Mouse (Mus musculus): ENCODE results near the gene Col6a2. TPM values are rescaled to one million over a fixed set of nuclear protein-coding genes. Genes with fewer than 3 reads are reported as not detected.

Col6a2 gene
- polyA plus RNA-seq, 1 experiment from 2014 or later: 8.6 TPM

DNA sequence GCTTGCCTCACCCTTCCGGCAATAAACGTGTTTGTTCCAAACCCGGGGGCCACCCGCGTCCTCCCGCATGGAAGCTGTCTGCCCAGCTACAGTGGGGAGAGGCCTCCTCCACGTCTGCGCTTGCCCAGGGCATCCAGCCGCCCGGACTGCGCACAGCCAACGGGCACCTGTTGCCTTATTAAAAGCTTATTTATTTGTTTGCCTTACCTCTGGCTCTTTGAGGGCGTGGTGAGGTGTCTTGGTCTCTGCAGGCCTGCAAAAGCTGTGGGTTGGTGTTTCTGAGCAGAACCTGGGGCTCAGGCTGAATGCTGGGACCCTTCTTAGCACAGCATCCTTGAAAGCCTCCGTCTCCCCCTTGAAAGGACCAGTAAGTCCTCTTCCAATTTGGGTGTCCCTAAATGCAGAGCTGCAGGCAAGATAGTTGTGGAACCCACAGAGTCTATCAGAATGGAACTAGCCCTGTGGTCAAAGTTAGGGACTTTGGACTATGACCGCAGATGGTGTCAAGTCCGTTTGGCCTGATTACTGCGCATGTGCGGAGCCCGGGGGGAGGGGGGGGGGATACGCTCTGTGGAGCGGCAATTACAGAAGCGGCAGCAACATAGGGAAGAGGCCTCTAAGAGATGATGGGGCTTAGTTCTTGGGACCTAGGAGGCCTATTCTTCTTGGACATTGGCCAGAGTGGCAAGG is 53.3 kb downstream of the Col6a2 start:
- Histone ChIP-seq H3K4me3 (no peak overlapping the region), H3K9me3 (replicated peaks) (no peaks in the 10 kb centered on the region), H3K4me1 (peaks cover 8% of the 10 kb centered on the region), H3K27ac (replicated peaks) (no peak overlapping the region; the same call in 1 of the 2 replicates), H3K36me3 (no peaks in the 10 kb centered on the region), H3K27me3 (ENCODE audit: low read depth, poor library complexity, severe bottlenecking) (no peaks in the 10 kb centered on the region)
- DNase-seq (ENCODE audit: low spot score): no peak
- WGBS: 93% methylated on average over 22 of the region's 22 CpGs

DNA sequence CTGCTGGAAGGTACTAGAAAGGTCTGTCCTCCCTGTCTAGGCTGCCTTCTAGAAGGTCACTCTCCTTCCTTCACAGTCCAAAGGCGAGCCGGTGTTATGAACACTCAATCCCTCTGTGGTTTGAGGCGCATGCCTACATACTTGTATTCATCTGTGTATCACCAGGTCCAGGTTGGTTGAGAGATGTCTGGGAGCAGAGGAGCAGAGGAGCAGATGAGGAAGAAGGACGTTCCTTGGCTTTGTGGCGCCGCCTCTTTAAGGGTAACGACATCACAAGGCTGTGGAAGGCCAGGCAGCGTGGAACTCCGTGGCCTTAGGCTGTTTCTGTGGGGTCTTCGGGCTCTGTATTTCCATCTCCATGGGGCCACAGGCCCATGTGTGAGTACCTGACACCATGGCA is 61.5 kb downstream of the Col6a2 start, which contains the start of gene Spatc1l:
Gene Spatc1l, plus strand, starts transcription at position 301 of the 400 bp plus-strand sequence.
- Histone ChIP-seq H3K27me3 (ENCODE audit: low read depth, poor library complexity, severe bottlenecking) (no peaks in the 10 kb centered on the region), H3K4me1 (no peaks in the 10 kb centered on the region), H3K27ac (replicated peaks) (no peak within 1 kb of the TSS), H3K4me3 (no peak within 1 kb of the TSS), H3K36me3 (no peaks in the 10 kb centered on the region), H3K9me3 (replicated peaks) (no peaks in the 10 kb centered on the region)
- WGBS: 90% methylated on average over 10 of the region's 10 CpGs
- no peak for DNase-seq (ENCODE audit: low spot score)

DNA sequence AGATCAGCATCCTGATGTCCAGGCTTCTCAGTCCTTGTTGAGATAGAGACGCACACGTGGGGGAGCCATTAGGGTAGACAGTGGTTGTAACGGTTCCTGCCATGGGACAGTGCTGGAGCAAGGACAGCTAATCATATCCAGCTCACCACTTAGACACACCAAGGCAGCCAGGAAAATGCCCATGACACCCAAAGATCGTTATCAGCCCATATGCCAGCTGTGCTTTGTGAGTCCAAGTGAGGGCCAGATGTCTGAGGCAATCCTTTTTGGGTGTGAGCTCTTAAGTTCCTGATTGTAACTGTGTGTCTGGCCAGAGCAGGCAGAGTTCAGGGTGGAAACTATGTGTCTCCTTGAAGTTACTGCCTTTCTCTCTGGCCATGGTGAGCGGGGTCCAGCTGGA is 69.4 kb downstream of the Col6a2 start:
- H3K4me3 ChIP-seq: no peak overlapping the region
- no peaks in the 10 kb centered on the region for H3K27me3 ChIP-seq (ENCODE audit: low read depth, poor library complexity, severe bottlenecking)

DNA sequence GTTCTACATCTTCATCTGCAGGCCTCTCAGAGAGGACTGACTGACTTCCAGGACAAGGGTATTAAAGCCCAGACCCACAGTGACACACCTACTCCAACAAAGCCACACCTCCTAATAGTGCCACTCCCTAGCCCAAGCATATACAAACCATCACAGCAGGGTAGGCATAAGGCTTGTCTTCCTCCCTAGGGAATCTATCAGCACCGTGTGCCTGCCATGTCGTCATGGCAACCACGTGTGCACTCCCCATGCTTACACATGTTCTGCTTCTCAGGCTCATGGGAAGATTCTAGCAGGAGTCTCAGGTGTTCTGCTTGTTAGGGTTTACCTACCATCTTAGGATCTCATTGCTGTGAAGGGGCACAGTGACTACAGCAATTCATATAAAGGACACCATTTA is 71.9 kb downstream of the Col6a2 start:
- no peak for DNase-seq (ENCODE audit: low spot score)
- Histone ChIP-seq H3K4me3 (no peak overlapping the region), H3K9me3 (replicated peaks) (no peaks in the 10 kb centered on the region), H3K36me3 (peaks cover 98% of the 10 kb centered on the region), H3K4me1 (no peaks in the 10 kb centered on the region), H3K27ac (replicated peaks) (no peak overlapping the region), H3K27me3 (ENCODE audit: low read depth, poor library complexity, severe bottlenecking) (no peaks in the 10 kb centered on the region)
- WGBS: 82% methylated on average over 3 of the region's 3 CpGs

More for the DNA sequence above, 69.4 kb downstream of the Col6a2 start:
- H3K4me1 ChIP-seq: no peaks in the 10 kb centered on the region
- no peak for DNase-seq (ENCODE audit: low spot score)
- H3K36me3 ChIP-seq: peaks cover 75% of the 10 kb centered on the region
- no peak overlapping the region for H3K27ac ChIP-seq (replicated peaks)
- no peaks in the 10 kb centered on the region for H3K9me3 ChIP-seq (replicated peaks)
- 92% methylated on average over 5 of the region's 5 CpGs for WGBS

DNA sequence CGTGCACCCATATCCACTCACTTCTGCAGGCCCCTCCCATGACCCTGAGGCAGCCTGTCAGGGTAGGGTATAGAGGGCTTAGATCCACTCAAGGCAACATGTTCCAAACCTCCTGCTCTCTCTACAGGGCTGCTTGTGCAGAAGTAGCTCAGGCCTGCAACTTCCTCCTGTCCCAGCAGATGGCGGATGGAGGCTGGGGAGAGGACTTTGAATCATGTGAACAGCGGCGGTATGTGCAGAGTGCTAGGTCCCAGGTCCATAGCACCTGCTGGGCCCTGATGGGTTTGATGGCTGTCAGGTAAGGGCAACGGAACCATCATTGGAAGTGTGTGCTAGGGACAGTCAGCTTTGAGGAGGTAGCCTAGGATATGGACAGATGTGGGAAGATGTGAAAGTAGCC is 73.0 kb downstream of the Col6a2 start:
- 88% methylated on average over 5 of the region's 5 CpGs for WGBS
- H3K4me1 ChIP-seq: no peaks in the 10 kb centered on the region
- H3K4me3 ChIP-seq: no peak overlapping the region
- no peaks in the 10 kb centered on the region for H3K27me3 ChIP-seq (ENCODE audit: low read depth, poor library complexity, severe bottlenecking)
- H3K36me3 ChIP-seq: peaks cover 98% of the 10 kb centered on the region
- DNase-seq (ENCODE audit: low spot score): no peak
- no peaks in the 10 kb centered on the region for H3K9me3 ChIP-seq (replicated peaks)
- no peak overlapping the region for H3K27ac ChIP-seq (replicated peaks)

DNA sequence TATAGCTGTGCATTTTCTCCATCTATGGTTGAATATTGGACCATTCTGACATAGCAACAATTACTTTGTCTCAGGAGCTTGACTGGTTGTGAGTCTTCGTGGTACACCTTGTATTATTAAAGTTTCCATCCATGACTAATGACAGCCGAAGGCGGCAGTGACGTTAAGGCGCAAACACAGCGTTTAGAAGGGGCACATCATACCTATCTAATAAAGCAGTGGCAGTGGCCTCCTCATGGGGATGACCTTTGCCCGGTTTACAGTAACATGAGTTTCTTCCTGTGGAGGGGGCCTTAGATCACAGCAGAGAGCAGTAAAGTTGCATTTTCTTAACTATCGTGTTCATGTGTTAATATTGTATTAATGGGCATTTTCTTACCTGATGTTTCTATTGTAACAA is 75.2 kb downstream of the Col6a2 start:
- 95% methylated on average over 8 of the region's 8 CpGs for WGBS

DNA sequence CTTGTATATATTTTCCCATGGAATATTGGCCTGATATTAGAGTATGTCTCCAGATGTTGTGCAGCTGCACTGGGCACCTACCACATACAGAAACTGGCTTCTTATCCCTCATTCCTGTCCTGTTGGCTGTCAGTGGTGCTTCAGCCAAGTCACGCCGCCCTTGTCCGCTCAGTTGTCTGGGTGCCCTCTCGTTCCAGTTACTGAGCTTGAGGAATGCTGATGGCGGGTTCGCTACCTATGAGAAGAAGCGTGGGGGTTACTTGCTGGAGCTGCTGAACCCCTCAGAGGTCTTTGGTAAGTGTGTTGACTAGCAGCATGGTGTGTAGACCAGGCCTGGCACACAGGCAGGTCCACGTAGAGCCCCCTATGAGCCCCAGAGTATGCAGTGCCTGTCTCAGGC is 76.9 kb downstream of the Col6a2 start:
- no peaks in the 10 kb centered on the region for H3K27me3 ChIP-seq (ENCODE audit: low read depth, poor library complexity, severe bottlenecking)
- peaks cover 100% of the 10 kb centered on the region for H3K36me3 ChIP-seq
- H3K9me3 ChIP-seq (replicated peaks): no peaks in the 10 kb centered on the region
- H3K27ac ChIP-seq (replicated peaks): no peak overlapping the region
- WGBS: 94% methylated on average over 8 of the region's 8 CpGs
- no peak for DNase-seq (ENCODE audit: low spot score)
- no peak overlapping the region for H3K4me3 ChIP-seq
- H3K4me1 ChIP-seq: no peaks in the 10 kb centered on the region

More for the DNA sequence above, 75.2 kb downstream of the Col6a2 start:
- no peaks in the 10 kb centered on the region for H3K9me3 ChIP-seq (replicated peaks)
- no peak overlapping the region for H3K4me3 ChIP-seq
- peaks cover 100% of the 10 kb centered on the region for H3K36me3 ChIP-seq
- H3K4me1 ChIP-seq: no peaks in the 10 kb centered on the region
- DNase-seq (ENCODE audit: low spot score): no peak
- no peak overlapping the region for H3K27ac ChIP-seq (replicated peaks)
- H3K27me3 ChIP-seq (ENCODE audit: low read depth, poor library complexity, severe bottlenecking): no peaks in the 10 kb centered on the region

Other genes starting within 250 kb of the Col6a2 start
- gene AC141477.1, start 183.2 kb downstream of the Col6a2 start, polyA plus RNA-seq (2016; fragmentation: Nextera tagmentation; extraction: Ambion mirVana): not detected in 2 replicates
- gene Pcnt, start 180.8 kb downstream of the Col6a2 start, polyA plus RNA-seq (2016; fragmentation: Nextera tagmentation; extraction: Ambion mirVana): 19.7 and 21.2 TPM in 2 replicates
- not detected in 2 replicates for gene 2610028H24Rik, start 174.5 kb downstream of the Col6a2 start, polyA plus RNA-seq (2016; fragmentation: Nextera tagmentation; extraction: Ambion mirVana)
- 70.1 and 80.0 TPM in 2 replicates for gene Mcm3ap, start 154.7 kb downstream of the Col6a2 start, polyA plus RNA-seq (2016; fragmentation: Nextera tagmentation; extraction: Ambion mirVana)
- gene Ybey, start 154.5 kb downstream of the Col6a2 start, polyA plus RNA-seq (2016; fragmentation: Nextera tagmentation; extraction: Ambion mirVana): 10.1 and 11.1 TPM in 2 replicates
- 56.7 and 72.4 TPM in 2 replicates for gene Lss, start 92.0 kb downstream of the Col6a2 start, polyA plus RNA-seq (2016; fragmentation: Nextera tagmentation; extraction: Ambion mirVana)
- gene Spatc1l, start 61.4 kb downstream of the Col6a2 start, polyA plus RNA-seq (2016; fragmentation: Nextera tagmentation; extraction: Ambion mirVana): 0.12 TPM in 1 of 2 replicates, not detected in the other
- gene Ftcd, start 48.0 kb downstream of the Col6a2 start, polyA plus RNA-seq (2016; fragmentation: Nextera tagmentation; extraction: Ambion mirVana): 0.04 TPM in 1 of 2 replicates, not detected in the other
- 8.0 and 14.7 TPM in 2 replicates for gene Col6a1, start 102.5 kb upstream of the Col6a2 start, polyA plus RNA-seq (2016; fragmentation: Nextera tagmentation; extraction: Ambion mirVana)